Mouse (Mus musculus) inflammation-experienced regulatory T-cells, adult 6 months (primary cell): ENCODE data around the gene Ccr6. TPM values are rescaled to one million over a fixed set of nuclear protein-coding genes. Genes with fewer than 3 reads are reported as not detected.
A peak's percentile ranks its signal among the peaks of the same experiment; 100 is the strongest.
"Not testable (repeated sequence)": the region's sequence is repeated elsewhere in the genome, so short reads cannot be mapped to it uniquely, and the experiment has no call there.

ENCODE experiments used
- ATAC-seq: one replicate; pipeline ENCODE4 v1.8.0; 2017
- polyA plus RNA-seq, 3 experiments: library from polyadenylated mRNA; unstranded; fragments of 100-300 nt; shearing (Covaris generic); gene quantifications; one replicate each; pipeline ENCODE4 v1.2.1; 2017

Gene Ccr6
- polyA plus RNA-seq = 100 to 1,000 TPM in 2 of 3 experiments, 10 to 100 TPM in 1; 42.1 to 112 (median 100) TPM

DNA sequence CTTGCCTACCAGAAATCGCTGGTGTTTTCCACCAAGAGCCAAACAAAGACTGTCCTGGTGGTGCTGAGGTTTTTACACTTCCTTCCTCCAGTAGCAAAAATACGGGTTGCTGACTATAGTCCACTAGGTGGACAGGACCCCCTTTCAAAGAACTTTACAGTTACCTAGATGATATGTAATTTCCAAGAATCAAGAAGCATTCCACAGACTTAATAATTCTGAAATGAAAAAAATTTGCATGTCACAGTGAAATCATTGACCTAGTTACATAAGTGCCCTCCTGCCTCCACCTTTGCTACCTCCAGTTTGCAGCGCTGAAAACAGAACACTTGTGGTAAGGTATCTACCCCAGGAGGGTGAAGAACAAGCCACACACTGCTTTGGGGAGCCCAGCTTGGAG lies at the start of gene Ccr6:
Gene Ccr6 (plus strand): TSS at position 301 of the 400 bp plus-strand sequence.
- ATAC-seq = peak; percentile 7

GRCm38 (mm10) chr17:8193678-8194077 lies 42.2 kb upstream of the Ccr6 start:
- no peak for ATAC-seq

DNA sequence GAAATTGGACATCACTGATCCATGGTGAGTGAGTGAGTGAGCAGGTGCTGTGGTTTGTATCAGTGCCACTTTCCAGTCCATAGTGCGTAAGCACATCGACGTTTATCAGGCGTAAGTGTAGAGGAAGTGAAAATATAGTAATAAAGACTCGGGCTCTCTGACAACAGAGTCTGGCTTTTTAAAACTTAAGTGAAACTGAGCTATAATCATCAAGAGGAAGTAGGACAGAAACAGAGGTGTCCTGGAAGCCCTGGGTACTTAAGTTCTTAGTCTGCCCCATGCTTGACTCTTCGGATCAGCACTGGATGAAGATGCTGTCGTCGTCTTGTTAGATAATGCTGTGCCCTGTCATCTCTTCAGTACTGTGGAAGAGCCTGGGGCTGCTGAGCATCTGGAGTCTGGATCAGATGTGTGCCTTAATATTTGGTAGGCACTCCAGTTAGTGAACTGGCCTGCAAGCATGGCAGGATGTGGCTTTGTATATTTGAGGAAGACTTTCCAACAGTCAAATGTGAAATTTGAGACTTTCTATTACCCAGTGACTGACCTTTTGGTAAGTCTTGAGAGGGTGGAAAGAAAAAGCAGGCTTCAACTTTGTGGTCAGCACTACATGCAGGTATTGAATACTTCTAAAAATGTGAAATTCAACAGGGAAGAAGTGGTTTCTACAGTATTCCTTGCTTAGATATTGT lies 40.0 kb upstream of the Ccr6 start:
- peak; percentile 73 for ATAC-seq

DNA sequence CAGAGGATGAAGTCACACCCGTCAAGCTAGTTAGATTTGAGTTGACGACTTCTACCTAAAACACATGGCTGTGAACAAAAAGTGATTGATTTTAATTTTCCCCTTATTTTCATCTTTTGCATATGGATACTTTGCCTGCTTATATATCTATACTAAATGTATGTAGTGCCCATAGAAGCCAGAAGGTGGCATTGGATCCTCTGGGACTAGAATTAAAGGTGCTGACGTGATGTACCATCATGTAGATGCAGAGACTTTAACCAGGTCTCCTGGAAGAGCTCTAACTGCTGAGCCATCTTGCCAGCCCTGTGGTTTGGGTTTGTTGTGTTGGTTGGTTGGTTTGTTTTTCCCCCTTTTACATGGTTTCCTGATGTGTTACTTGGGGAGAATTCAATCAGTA lies 38.2 kb upstream of the Ccr6 start:
- peak; percentile 65 for ATAC-seq

DNA sequence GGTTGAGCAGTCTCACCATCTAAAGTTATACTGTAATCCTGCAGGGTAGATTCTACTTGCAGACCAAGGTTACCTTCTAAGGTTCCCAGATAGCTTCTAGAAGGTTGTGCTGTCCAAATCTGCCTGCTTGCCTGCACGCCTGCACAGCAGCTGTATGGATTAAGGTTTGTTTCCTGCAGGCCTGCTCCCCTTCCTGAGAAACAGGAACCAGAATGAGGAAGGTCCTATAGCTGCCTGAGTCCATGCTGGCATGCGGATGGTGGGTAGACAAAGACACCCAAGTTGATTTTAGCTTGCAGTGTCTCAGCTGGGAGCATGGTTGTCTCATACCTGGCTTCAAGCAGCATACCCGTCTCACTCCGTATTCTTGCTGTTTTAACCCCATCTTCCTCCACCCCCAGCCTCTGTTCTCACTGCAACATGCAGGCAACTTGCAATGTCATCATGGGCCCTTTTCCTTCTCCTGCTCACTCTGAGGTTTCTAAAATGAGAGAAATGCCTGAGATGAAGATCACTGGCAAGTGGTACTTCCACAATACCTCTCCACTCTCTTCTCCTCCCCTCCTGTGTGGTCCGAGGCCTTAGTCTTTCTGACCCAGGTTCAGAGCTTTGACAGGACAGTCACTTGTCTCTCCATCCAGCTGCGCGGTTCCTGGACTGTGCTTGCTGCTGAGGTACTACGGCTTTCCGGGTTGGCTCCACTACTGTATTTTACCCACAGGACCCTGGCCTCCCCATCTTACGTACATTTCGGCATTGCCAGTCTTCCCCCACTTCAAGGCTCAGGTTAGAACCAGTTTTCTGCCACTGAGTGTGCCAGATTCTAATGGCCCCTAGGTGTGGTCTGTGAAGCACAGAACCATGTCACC lies 36.5 kb upstream of the Ccr6 start:
- no peak for ATAC-seq

DNA sequence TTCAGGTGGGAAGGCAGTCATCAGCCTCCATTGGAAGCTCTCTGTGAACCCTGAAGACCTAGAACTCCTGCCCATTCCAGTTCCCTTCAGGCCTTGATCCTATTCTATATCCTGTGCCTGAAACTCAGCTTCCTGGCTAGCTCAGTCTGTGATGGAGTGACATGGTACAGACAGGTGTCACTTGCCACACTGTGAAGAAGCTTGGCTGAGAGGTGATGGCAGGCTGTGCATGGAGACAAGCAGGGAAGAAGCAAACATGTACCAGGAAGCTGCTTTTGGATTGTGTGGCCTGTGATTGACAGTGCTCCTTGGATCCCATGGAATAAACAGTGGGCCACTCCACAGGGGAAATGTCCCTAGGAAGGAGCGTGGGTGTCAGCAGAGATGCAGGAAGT lies 35.9 kb upstream of the Ccr6 start:
- ATAC-seq = no peak

DNA sequence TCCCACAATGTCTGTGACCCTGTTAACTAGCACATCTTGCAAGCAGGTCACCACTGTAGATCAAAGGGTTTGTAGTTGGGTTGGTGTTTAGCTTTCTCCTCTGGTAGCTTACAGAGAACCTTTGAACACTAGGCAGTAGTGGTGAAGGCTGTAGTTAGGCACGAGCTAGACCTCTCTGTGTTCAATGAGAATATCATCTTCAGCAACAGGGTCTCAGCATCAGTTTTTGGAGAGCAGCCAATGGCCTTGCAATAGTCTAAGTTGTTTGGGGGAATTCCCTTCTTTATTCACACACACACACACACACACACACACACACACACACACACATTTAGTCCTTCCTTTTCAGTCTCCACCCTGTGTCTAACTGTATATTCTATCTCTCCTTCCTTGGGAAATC lies 32.4 kb upstream of the Ccr6 start:
- peak; percentile 52 for ATAC-seq

DNA sequence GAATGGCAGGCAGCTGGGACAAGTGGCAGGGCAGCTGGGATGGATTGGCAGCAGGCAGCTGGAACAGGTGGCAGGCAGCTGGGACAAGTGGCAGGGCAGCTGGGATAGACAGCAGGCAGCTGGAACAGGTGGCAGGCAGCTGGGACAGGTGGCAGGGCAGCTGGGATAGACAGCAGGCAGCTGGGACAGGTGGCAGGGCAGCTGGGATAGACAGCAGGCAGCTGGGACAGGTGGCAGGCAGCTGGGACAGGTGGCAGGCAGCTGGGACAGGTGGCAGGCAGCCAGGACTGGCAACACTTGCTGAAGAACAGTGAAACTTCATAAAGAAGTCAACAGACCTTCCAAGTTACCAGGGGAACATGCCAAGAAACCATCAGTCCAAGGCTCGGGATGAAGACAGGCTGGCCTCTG lies 30.6 kb upstream of the Ccr6 start:
- not testable (repeated sequence) for ATAC-seq

DNA sequence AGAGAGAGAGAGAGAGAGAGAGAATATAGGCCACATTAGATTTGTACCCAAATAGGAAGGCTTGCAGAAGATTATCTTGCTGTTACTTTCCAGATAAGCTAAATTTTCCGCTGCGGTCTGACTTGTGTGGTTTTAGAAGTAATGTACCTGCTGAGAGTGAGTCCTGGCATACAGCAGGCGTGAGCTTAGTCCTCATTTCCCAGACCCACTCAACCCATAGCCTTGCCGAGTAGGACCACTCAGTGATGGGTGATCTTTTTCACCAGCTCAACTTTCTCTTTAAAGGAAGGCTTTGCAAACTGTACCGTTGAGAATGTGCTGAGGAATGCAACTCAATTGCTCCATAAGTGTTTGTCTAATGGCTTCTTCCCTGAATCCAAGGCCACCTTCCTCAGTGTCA lies 29.2 kb upstream of the Ccr6 start:
- ATAC-seq = no peak

GRCm38 (mm10) chr17:8209696-8210095 lies 26.1 kb upstream of the Ccr6 start:
- peak; percentile 74 for ATAC-seq

DNA sequence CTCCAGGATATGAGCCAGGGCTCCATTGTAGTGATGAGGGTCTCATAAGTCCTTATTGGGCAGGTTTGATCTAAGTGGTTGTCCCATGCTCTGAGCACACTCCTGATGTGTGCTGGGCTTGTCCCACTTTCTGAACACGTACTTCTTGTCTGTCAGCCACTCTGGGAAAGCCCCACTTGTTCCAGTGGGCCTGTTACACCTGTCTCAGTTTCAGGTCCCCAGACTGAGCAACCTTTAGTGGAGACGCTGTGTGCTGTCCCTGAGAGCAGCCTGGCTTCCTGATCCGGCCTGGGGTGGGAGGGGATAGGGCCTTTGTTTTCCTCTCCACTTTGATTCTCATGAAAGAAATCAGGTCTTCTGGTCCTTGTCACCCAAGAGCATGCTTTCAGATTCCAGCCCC lies 25.7 kb upstream of the Ccr6 start:
- peak; percentile 68 for ATAC-seq

DNA sequence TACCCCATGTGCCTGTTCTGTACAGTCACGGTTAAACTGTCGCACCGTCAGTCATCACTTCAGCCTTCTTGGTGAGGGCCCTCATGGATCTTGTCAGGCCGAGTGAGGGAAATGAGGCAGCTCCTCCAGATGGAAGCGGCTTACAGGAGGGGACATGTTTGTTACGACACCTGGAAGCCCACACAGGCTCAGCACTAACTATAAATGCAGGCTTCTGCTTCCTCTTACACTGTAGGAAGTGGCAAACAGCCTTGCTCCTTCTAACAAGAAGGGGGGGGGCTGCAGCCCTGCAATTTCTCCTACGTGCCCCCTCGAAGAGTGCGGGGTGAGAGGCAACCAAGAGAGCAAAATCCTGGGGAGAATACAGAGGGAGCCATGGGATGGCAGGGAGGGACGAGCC lies 25.2 kb upstream of the Ccr6 start:
- ATAC-seq = no peak

GRCm38 (mm10) chr17:8211399-8211798 lies 24.4 kb upstream of the Ccr6 start:
- ATAC-seq = peak; percentile 17

DNA sequence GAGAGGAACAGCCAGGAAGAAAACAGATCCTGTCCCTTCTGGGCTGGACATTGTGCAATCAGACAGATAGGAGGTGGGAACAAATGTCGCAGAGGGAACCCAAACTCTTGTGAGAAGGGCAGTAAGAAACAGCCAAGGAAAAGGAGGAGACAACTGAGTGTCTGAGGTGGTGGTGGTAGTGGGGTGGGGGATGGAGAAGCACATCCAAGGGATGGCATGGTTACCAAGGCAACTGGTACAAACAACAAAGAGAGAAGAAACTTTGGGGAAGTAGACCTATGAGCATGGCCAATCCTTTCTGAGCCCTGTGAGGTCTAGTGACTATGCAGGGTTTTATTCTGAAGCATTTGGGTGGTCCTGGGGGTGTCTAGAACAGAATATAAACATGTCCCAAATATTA lies 21.5 kb upstream of the Ccr6 start:
- ATAC-seq = no peak

- no peak for ATAC-seq
Observed at GRCm38 (mm10) chr17:8215016-8215745, 20.7 kb upstream of the Ccr6 start.

- ATAC-seq = no peak
Observed at GRCm38 (mm10) chr17:8223225-8223624, 12.6 kb upstream of the Ccr6 start.

GRCm38 (mm10) chr17:8224072-8224471 lies 11.8 kb upstream of the Ccr6 start:
- no peak for ATAC-seq

- no peak for ATAC-seq
Observed at GRCm38 (mm10) chr17:8225166-8225565, 10.7 kb upstream of the Ccr6 start.

- ATAC-seq = peak; percentile 25
Observed at GRCm38 (mm10) chr17:8225746-8226145, 10.1 kb upstream of the Ccr6 start.

GRCm38 (mm10) chr17:8228622-8229021 lies 7.2 kb upstream of the Ccr6 start:
- no peak for ATAC-seq

DNA sequence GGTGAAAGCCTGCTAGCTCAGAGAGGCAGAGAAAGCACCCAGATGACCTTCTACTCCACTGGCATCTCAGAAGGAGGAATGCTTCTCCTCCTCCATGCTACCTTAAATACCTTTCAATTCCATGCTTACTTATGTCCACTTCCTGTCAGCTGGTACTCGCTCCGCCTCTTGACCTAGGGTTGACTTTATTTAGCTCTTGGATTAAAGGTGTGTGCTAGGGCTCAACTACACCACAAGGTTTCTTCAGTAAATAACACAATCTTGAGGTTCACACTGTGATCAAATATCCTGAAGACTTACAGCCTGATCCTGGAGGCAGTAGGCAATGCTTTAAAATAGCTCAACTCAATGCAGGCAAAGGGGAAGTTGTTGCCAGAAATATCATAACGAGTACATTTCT lies 6.2 kb upstream of the Ccr6 start:
- no peak for ATAC-seq

DNA sequence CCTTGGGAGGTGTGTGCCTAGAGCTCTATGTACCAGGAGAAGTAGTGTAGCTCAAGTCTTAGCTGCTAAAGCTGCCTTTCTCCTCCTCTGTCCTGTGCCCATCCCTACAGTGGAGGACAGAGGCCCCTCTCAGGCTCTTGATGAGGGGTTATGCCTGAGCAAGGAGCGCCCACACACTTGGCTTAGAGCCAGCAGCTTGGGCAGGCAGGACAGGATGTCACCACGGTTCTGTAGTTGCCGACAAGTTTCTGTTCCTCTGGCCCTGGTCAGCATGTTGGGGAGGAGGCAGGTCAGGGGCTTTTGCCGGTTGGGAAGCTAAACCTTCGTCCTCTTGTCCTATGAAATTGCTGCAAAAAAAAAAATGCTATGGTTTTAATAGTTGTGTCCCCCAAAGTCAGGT lies 3.8 kb upstream of the Ccr6 start:
- no peak for ATAC-seq

DNA sequence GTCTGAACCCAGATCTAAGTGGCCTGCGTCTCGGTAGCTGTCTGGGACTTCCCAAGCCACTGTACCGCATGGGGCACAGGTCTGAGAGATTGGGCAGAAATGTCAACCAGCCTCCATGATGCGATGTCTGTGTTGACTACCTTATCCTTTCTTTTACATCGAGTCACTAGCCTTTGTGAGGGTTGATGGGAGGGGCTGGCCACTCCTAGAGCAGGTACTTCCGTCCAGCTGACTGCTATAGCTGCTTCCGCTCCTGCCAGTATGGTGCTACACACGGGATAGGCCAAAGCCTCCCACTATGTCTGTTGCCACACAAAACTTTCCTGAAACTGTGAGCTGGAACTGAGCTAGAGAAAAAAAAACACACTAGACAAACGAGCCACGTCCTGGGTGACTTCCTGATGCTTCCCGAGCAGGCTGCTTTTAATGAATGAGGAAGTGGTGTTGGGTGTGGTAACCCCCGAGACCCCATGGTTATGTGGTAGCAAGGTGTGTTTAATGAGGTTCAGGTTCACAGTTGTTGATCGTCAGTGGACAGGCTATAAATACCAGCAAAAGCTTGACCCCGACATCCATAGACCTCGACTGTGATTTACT lies 2.1 kb upstream of the Ccr6 start:
- peak; percentile 58 for ATAC-seq
